Mouse (Mus musculus): ENCODE results near the gene Cttnbp2.

Gene Cttnbp2

DNA sequence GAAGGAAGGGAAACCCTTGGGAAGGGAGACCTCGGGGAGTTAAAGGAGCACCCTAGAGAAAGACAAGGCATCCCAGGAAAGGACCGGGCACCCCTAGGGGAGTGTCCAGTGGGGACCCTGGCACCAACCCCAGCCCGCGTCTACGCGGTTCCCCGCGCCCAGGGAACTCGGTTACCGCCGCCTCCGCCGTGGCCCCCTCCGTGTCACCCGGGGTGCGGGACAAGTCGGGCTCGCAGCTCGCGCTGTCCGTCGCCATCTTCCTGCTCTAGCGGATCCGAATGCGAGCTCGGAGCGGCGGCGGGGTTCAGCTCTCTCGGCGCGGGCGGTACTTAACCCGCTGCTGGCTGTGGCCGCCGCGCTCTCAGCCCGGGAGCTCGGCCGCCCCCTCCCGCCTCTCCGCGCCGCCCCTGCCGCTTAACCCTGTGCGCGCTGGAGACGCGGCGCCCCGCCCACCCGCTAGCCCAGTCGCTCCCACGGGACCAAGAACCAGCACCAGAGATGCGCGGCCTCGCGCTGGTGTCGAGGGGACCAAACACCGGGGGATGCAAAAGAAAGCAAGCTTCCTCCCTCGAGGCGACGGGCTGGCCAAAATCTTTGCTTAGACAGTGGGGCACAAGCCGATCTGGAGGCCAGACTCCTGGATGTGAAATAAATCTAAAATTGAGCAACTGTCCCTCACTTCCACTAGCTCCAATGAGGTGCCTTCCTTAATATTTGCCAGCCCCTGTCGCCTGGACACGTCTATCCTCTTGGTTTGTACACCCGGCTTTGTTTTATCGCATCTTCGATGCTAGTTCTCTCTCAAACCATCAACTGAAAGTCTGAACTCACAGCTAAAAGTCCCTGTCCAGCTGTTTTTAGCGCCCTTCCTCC, at the start of gene Cttnbp2:
Gene Cttnbp2, minus strand, starts transcription at position 364 of the 873 bp plus-strand sequence.
- peak; percentile 84 for DNase-seq (ENCODE audit: low spot score)

DNA sequence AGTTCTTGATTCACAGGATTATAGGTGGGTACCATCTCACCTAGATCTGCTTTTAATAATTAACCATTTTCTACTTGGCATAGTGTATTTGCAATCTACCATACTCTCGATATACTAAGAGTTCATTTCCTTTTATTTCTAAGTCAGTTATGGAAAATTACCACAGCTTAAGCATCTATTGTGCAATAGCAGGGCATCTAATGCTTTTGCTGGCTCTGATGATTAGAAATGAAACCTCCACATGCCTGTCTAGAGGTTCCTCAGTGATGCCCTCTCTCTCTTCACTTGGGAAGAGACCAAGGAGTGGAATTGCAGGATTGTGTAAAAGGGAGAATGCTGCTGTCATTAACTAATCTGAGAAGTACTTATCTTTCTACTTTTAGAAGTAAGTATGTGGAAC, 44.4 kb upstream of the Cttnbp2 start:
- no peak for DNase-seq (ENCODE audit: low spot score)

- DNase-seq (ENCODE audit: low spot score) = no peak
These were observed 33.1 kb upstream of the Cttnbp2 start for GRCm38 (mm10) chr6:18547516-18548465.

DNA sequence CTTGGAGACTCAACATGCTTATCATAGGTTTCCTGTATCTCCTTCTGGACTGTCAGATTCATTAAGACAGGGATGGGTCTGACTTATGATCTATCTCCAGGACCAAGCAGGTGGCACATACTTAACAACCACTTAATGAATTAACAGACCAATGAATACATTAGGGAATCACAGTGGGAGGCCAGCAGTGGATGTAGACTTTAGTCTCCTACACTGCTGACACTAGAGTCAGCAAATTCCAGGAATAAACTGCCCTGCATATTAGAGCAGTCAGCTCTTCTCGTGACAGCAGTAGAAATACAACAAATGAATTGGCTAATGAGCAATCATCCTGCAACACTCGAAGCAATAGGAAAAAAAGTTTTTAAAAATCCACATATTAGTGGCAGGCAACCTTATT, 29.2 kb upstream of the Cttnbp2 start:
- no peak for DNase-seq (ENCODE audit: low spot score)

GRCm38 (mm10) chr6:18540396-18540795, 25.8 kb upstream of the Cttnbp2 start:
- DNase-seq (ENCODE audit: low spot score) = peak; percentile 42

GRCm38 (mm10) chr6:18530394-18530793, 15.8 kb upstream of the Cttnbp2 start:
- no peak for DNase-seq (ENCODE audit: low spot score)

DNA sequence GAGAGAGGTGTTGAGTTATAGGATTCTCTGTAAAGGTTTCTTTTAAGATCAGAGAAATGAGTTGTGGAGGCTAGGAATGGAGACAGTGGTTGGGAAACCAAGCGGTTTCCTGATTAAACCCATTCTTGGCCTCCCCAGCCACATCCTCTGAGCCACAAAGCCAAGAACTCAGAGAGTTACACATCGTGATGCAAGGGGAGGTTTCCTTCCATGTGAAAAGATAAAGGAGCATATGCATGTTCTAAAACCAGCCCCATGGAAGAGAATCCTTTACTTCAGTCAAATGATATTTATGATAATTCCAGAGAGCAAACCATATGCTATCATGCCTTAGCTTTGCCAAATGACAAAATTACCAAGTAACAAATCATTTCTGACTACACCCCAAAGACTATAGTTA, 3.0 kb upstream of the Cttnbp2 start:
- no peak for DNase-seq (ENCODE audit: low spot score)

DNA sequence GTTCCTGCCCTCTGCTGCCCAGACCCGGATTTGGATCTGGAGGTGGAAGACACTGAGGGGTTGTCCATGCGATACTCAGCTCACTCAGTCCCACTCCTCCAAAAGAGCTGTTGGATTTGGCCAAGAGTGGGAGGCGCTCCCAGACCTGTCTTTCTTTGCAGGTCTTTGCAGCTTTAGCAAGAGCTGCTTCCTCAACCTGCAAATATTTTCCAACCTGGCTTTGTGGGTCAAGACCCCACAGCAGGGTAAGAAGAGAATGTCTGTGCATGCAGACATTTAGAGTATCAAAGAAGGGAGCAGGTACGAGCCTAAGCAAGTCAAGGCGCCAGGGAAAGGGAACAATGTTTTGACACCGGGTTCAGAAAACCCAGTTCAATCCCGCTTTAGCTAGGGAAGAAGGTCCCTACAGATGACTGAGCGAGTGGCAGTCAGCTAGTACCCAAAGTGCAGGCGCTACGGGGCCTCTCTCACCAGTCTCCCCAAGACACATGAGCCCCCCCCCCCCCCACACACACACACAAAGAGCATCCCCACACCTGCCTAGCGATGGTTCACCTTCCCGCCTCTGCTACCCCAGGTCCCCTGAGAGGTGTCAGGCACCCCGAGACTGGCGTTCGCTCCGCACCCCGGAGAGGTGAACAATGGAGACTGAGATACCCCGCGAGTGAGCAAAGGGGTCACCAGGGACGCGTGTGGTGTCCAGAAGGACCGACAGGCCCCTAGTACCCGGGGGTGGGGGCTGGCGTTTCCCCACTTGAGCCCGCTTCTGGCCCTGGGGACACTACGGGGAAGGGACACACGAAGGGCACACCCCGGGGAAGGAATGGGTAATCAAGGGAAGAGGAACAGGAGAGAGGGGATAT, 801 bp downstream of the Cttnbp2 start:
- DNase-seq (ENCODE audit: low spot score) = peak; percentile 35

GRCm38 (mm10) chr6:18511886-18512285, 2.8 kb downstream of the Cttnbp2 start:
- no peak for DNase-seq (ENCODE audit: low spot score)

DNA sequence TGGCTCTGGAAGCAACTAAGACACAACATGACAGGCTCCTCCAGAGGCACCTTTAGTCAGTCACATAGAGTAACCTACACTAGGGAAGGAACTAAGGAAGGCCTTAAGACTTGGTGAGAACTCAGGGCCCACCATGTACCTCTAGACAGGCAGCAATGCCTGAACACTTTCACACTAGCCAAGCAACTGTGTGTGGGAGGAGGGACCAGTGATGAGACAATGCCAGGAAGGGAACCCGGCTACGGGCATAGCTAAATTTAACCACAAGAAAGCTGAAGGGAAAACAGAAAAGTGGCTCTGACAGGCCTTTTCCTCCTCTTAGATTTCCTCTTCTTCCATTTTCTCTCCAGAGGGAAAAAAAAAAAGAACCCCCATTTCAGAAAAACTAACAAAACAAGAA, 6.6 kb downstream of the Cttnbp2 start:
- DNase-seq (ENCODE audit: low spot score) = no peak

DNA sequence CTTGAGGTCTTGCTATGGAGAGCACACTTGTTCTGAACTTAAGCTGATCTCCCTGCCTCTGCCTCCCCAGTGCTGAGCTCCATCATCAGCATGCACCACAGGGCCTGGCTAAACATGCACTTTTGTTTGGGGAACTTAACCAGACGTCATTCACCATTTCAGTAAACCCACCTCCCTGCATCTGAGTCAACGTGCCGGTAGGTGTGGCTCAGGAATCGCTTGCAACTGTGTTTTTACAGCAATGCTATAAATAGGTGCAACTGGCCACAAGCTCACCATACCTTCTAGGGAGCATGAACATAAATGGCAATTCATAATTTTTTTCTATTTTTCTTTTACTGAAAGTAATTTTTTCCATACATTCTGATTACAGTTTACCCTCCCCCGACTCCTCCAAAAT, 14.8 kb downstream of the Cttnbp2 start:
- no peak for DNase-seq (ENCODE audit: low spot score)

GRCm38 (mm10) chr6:18492977-18493376, 21.7 kb downstream of the Cttnbp2 start:
- DNase-seq (ENCODE audit: low spot score) = no peak

DNA sequence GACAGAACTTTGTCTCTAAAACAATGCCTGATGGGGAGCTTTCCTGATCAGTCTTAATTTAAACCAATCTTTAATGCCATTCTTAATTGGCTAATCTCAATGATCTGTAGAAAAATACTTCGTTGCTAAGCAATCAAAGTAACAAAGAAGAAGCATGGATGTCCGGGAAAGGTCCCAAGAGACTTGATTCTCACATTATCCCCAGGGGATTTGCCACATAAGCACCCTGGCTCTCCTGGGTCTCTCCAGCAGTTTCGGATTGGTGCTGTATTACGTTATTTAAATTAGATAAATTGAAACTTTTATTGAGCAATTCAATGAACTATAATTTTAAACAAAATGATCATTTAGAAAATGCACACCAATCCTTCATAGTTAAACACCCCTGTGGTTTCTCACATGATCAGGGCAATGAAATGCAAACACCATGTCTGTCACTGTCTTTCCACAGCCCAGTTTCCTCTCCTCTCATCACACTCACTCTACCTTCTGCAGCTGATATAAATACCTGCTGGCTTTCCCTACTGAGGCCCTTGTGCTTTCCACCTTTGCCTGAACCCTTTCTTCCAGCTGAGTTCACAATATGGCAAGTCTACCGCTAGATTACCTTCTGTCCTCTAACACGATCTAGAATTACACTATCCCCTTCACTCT, 22.3 kb downstream of the Cttnbp2 start:
- DNase-seq (ENCODE audit: low spot score) = no peak

- no peak for DNase-seq (ENCODE audit: low spot score)
These were observed 29.6 kb downstream of the Cttnbp2 start for GRCm38 (mm10) chr6:18485087-18485486.

GRCm38 (mm10) chr6:18484061-18484460, 30.6 kb downstream of the Cttnbp2 start:
- no peak for DNase-seq (ENCODE audit: low spot score)

GRCm38 (mm10) chr6:18482546-18482945, 32.1 kb downstream of the Cttnbp2 start:
- DNase-seq (ENCODE audit: low spot score) = no peak

DNA sequence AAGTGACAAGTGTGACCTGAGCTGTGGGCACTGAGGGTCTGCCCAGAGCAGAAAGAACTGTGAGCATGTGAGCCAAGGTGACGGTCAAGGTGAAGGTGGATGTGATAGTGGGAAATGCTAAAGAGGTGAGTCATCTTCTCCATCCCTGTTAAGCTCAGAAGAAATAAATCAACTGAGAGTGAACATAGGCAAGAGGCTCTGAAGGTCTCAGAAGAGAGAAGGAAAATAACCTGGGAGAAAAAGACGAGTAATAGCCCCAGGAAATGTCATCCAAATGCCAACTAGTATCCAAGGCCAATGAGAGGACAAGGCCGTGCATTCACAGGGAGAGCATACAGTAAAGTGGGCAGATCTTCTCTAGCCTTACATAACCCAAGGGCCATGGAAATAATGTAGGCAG, 32.9 kb downstream of the Cttnbp2 start:
- DNase-seq (ENCODE audit: low spot score) = no peak

GRCm38 (mm10) chr6:18477313-18477930, 37.2 kb downstream of the Cttnbp2 start:
- no peak for DNase-seq (ENCODE audit: low spot score)

- no peak for DNase-seq (ENCODE audit: low spot score)
These were observed 39.7 kb downstream of the Cttnbp2 start for GRCm38 (mm10) chr6:18474983-18475382.

GRCm38 (mm10) chr6:18474541-18474940, 40.1 kb downstream of the Cttnbp2 start:
- peak; percentile 37 for DNase-seq (ENCODE audit: low spot score)

- DNase-seq (ENCODE audit: low spot score) = no peak
These were observed 45.4 kb downstream of the Cttnbp2 start for GRCm38 (mm10) chr6:18469206-18469605.
